Mouse (Mus musculus) limb, embryonic 10.5 days (tissue): ENCODE measurements at regions not wholly inside any gene's neighbourhood (a gene's known extent, or its start where the extent isn't known, plus 50 kb on each side); places are given as distances from the start of the nearest gene placed in this dataset.
A peak's percentile ranks its signal among the peaks of the same experiment; 100 is the strongest.

Source experiments
- DNase-seq: peaks from one replicate; pipeline ENCODE4 v3.0.0-alpha.2; 2017; ENCODE audit warnings: low spot score
- H3K27ac ChIP-seq: fragments of 300-500 bp; sonication (generic); 2 replicates; pipeline ENCODE4 v1.5.1; 2016; ENCODE audit warnings: mild to moderate bottlenecking
- H3K27me3 ChIP-seq: fragments of 300-500 bp; sonication (generic); 2 replicates; pipeline ENCODE4 v1.6.1; 2016; ENCODE audit warnings: low read depth, mild to moderate bottlenecking; ENCODE audit not compliant: poor library complexity, severe bottlenecking
- H3K36me3 ChIP-seq: fragments of 300-500 bp; sonication (generic); 2 replicates; pipeline ENCODE4 v1.6.1; 2016; ENCODE audit warnings: mild to moderate bottlenecking, moderate library complexity
- H3K4me1 ChIP-seq: fragments of 300-500 bp; sonication (generic); 2 replicates; pipeline ENCODE4 v1.6.1; 2016
- H3K4me3 ChIP-seq: fragments of 300-500 bp; sonication (generic); 2 replicates; pipeline ENCODE4 v1.5.1; 2016; ENCODE audit warnings: mild to moderate bottlenecking, moderate library complexity
- H3K9me3 ChIP-seq: fragments of 300-500 bp; sonication (generic); replicated peaks from 2 replicates; pipeline ENCODE4 v1.6.1; 2016; ENCODE audit warnings: mild to moderate bottlenecking
- WGBS: fragments of 180-500 bp; shearing (Covaris S2); methylation state at CpG from one replicate; pipeline ENCODE4 v1.1.7; 2016; 5-methylcytosine and 5-hydroxymethylcytosine counted together

GRCm38 (mm10) chr16:75104894-75105293 lies 481.0 kb downstream of the Lipi start:
- DNase-seq: no peak
- no peaks in the 10 kb centered on the region for H3K27me3 ChIP-seq

GRCm38 (mm10) chr16:75093163-75093562 lies 492.7 kb downstream of the Lipi start:
- no peaks in the 10 kb centered on the region for H3K27me3 ChIP-seq
- no peaks in the 10 kb centered on the region for H3K36me3 ChIP-seq
- H3K4me3 ChIP-seq: peak overlapping the region; percentile 15; the same call in 1 of the 2 replicates
- no peak overlapping the region for H3K27ac ChIP-seq
- H3K4me1 ChIP-seq: peaks cover 18% of the 10 kb centered on the region
- no peaks in the 10 kb centered on the region for H3K9me3 ChIP-seq
- DNase-seq: no peak
- 51% methylated on average over 6 of the region's 6 CpGs for WGBS

More at GRCm38 (mm10) chr16:75104894-75105293, 481.0 kb downstream of the Lipi start:
- peaks cover 10% of the 10 kb centered on the region for H3K4me1 ChIP-seq
- H3K36me3 ChIP-seq: no peaks in the 10 kb centered on the region
- 41% methylated on average over 6 of the region's 6 CpGs for WGBS
- H3K4me3 ChIP-seq: no peak overlapping the region
- H3K27ac ChIP-seq: no peak overlapping the region
- no peaks in the 10 kb centered on the region for H3K9me3 ChIP-seq

DNA sequence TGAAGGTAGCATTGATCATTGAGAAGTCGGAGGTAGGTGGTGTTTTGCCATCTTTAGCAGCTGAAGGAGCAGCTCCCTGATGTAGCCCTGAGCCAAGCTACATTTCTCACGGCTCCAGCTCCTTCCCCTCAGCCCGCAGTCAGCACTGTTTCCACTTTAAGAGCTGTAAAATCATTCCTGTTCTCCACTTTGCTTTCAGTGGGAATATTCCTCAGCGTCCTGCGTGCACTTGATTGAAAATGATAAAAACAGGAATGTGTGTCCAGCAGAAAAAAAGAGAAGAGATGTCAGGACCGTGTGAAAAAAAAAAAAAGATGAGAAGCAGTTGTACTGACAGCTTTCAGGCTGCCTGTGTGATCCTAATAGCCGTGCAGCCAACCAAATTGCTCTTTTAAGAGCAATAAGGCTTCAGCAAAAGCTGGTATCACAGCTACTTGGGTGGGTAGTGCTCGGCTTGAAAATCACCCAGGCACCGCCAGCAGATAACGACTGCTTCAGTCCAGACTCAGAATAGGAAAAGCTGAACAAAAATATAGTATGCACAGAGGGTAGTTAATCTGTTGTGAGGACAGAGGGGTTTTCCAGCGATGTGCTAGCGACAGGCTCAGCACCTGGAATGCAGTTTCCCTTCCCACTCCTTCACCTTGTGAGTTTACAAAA lies 493.3 kb downstream of the Lipi start:
- Histone ChIP-seq H3K4me3 (peak overlapping the region; percentile 15), H3K4me1 (peaks cover 18% of the 10 kb centered on the region), H3K9me3 (no peaks in the 10 kb centered on the region), H3K27me3 (no peaks in the 10 kb centered on the region), H3K27ac (no peak overlapping the region), H3K36me3 (no peaks in the 10 kb centered on the region)
- WGBS: 21% methylated on average over 12 of the region's 12 CpGs
- DNase-seq: no peak

GRCm38 (mm10) chr16:75091931-75092330 lies 493.9 kb downstream of the Lipi start:
- Histone ChIP-seq H3K27me3 (no peaks in the 10 kb centered on the region), H3K27ac (no peak overlapping the region), H3K36me3 (no peaks in the 10 kb centered on the region), H3K9me3 (no peaks in the 10 kb centered on the region), H3K4me1 (peaks cover 18% of the 10 kb centered on the region), H3K4me3 (peak overlapping the region; percentile 15; the same call in 1 of the 2 replicates)
- no peak for DNase-seq
- 51% methylated on average over 2 of the region's 2 CpGs for WGBS

DNA sequence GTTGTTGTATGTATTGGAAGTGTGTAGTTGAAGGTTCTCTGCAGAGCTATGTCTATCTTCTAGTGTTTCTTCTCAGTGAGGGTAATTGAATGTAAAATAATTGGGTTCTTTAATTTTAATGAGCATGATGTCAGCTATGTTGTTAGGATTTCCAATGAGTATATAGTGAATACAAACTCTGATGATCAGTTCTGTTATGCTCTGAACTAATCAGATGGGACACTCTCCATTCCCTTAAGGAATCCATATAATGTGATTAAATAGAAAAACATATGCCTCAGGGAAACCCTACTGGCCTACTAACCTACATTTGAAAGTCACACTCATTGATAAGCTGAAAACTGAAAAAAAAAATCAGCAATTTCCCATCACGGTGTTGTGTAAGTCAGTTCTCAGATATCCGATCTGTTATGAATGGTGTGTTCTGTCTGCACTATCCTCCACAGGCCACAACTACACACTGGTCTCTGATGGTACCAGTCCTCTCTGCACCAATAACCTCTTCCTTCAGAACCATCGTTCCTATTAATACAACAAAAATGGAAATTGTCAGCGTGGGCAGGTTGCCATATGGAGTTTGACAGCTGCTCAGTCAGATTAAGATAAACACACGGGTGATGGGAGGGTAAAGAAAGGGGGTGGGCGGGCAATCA lies 496.4 kb downstream of the Lipi start:
- no peak for DNase-seq
- WGBS: 90% methylated on average over 6 of the region's 6 CpGs
- Histone ChIP-seq H3K4me1 (peaks cover 18% of the 10 kb centered on the region), H3K36me3 (no peaks in the 10 kb centered on the region), H3K4me3 (no peak overlapping the region), H3K9me3 (no peaks in the 10 kb centered on the region), H3K27me3 (no peaks in the 10 kb centered on the region), H3K27ac (no peak overlapping the region)

DNA sequence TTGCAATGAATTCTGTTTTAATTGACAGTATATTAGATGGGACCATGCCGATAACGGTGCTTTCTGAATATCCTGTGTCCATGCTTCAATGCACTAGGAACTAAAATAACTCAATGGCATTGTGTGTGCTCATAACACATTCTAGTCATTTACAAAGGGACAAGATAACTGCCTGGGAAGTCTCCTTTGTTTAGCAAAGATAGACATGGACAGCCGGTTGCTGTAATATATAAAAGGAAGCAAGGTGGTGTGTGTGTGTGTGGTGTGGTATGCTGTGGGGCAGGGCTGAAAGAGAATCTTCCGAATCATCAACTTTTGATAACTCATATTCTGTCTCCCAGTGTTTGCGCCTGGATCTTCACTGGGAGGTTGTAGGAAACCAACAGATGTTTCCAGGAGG lies 497.2 kb downstream of the Lipi start:
- Histone ChIP-seq H3K4me3 (no peak overlapping the region), H3K27ac (no peak overlapping the region), H3K9me3 (no peaks in the 10 kb centered on the region), H3K36me3 (no peaks in the 10 kb centered on the region), H3K4me1 (peaks cover 18% of the 10 kb centered on the region), H3K27me3 (no peaks in the 10 kb centered on the region)
- WGBS: 91% methylated on average over 5 of the region's 5 CpGs
- DNase-seq: no peak

DNA sequence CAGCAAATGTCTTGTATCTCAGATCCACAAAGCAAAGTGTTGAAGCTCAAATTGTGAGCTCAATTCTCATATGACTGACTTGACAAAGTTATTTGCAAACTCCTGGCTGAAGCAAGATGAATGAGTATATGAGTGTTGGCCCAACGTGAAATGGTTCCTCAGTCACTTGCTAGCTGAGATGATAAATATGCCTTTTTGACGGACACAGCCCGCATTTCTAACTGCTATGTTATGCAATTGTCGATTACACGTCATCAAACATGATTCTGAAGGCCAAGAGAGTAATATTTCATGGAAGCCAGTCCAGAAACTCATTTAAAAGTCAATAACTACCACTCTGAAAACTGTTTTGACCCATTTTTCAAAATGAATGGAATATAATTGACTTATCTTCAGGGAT lies 520.6 kb downstream of the Lipi start:
- Histone ChIP-seq H3K27me3 (no peaks in the 10 kb centered on the region), H3K9me3 (no peaks in the 10 kb centered on the region), H3K36me3 (no peaks in the 10 kb centered on the region), H3K4me3 (no peak overlapping the region), H3K4me1 (no peaks in the 10 kb centered on the region), H3K27ac (no peak overlapping the region)
- DNase-seq: no peak
- WGBS: 81% methylated on average over 5 of the region's 5 CpGs

DNA sequence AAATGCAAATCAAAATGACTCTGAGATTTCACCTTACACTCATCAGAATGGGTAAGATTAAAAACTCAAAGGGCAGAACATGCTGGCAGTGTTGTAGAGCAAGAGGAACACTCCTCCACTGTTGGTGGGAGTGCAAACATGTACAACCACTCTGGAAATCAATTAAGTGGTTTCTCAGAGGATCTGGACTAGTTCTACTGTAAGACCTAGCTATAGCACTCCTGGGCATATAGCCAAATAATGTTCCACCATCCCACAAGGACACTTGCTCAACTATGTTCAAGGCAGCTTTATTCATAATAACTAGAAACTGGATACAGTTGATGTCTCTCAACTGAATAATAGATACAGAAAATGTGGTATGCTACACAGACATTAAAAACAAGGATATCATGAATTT lies 532.9 kb downstream of the Lipi start:
- H3K4me1 ChIP-seq: no peaks in the 10 kb centered on the region
- DNase-seq: no peak
- no peaks in the 10 kb centered on the region for H3K36me3 ChIP-seq
- no peak overlapping the region for H3K4me3 ChIP-seq
- no peak overlapping the region for H3K27ac ChIP-seq
- no peaks in the 10 kb centered on the region for H3K27me3 ChIP-seq
- H3K9me3 ChIP-seq: no peaks in the 10 kb centered on the region

GRCm38 (mm10) chr16:75045969-75046368 lies 539.9 kb downstream of the Lipi start:
- DNase-seq: no peak
- no peaks in the 10 kb centered on the region for H3K9me3 ChIP-seq
- H3K36me3 ChIP-seq: no peaks in the 10 kb centered on the region
- no peak overlapping the region for H3K27ac ChIP-seq
- H3K4me1 ChIP-seq: no peaks in the 10 kb centered on the region
- no peak overlapping the region for H3K4me3 ChIP-seq
- no peaks in the 10 kb centered on the region for H3K27me3 ChIP-seq
- WGBS: 92% methylated on average over 2 of the region's 2 CpGs
